Mouse (Mus musculus) hindbrain, postnatal 0 days (tissue): Measurements from ENCODE around the gene Pacs2. TPM values are rescaled to one million over a fixed set of nuclear protein-coding genes. Genes with fewer than 3 reads are reported as not detected.
A peak's percentile ranks its signal among the peaks of the same experiment; 100 is the strongest.

Experiments used
- ATAC-seq: fragments of 200-750 bp; cut with Nextera tagmentation; 2 replicates; pipeline ENCODE4 v1.8.0; 2017; ENCODE audit warnings: mild to moderate bottlenecking, moderate TSS enrichment, moderate library complexity
- DNase-seq: peaks from one replicate; pipeline ENCODE4 v3.0.0-alpha.2; 2015; ENCODE audit warnings: low spot score
- H3K27ac ChIP-seq: fragments of 300-500 bp; sonication (generic); 2 replicates; pipeline ENCODE4 v1.5.1; 2014; ENCODE audit warnings: mild to moderate bottlenecking
- H3K27me3 ChIP-seq: fragments of 300-500 bp; sonication (generic); 2 replicates; pipeline ENCODE4 v1.6.1; 2014; ENCODE audit warnings: low read length, mixed read lengths; ENCODE audit not compliant: insufficient read depth
- H3K36me3 ChIP-seq: fragments of 300-500 bp; sonication (generic); 2 replicates; pipeline ENCODE4 v1.6.1; 2014; ENCODE audit warnings: low read length, mixed read lengths; ENCODE audit not compliant: insufficient read depth
- H3K4me1 ChIP-seq: fragments of 300-500 bp; sonication (generic); 2 replicates; pipeline ENCODE4 v1.6.1; 2014; ENCODE audit warnings: antibody characterized with exemption, low read length, mixed read lengths; ENCODE audit not compliant: insufficient read depth
- H3K4me2 ChIP-seq: fragments of 300-500 bp; sonication (generic); 2 replicates; pipeline ENCODE4 v1.6.1; 2014; ENCODE audit warnings: low read depth, mild to moderate bottlenecking, low read length, moderate library complexity, mixed read lengths
- H3K4me3 ChIP-seq: fragments of 300-500 bp; sonication (generic); 2 replicates; pipeline ENCODE4 v1.5.1; 2014; ENCODE audit warnings: low read length
- H3K9ac ChIP-seq: fragments of 300-500 bp; sonication (generic); replicated peaks from 2 replicates; pipeline ENCODE4 v1.6.1; 2014; ENCODE audit warnings: mild to moderate bottlenecking, low read length, moderate library complexity, mixed read lengths
- H3K9me3 ChIP-seq: fragments of 300-500 bp; sonication (generic); 2 replicates; pipeline ENCODE4 v1.6.1; 2016; ENCODE audit warnings: low read length, mixed read lengths
- CTCF ChIP-seq: IDR thresholded peaks from 2 replicates; pipeline ENCODE4 v1.5.1; 2016; ENCODE audit warnings: antibody characterized with exemption, control low read depth, low read depth
- WGBS: fragments of 180-500 bp; shearing (Covaris S2); extraction: QIAGEN DNeasy Blood & Tissue Kit; methylation state at CpG from one replicate; pipeline ENCODE4 v1.1.7; 2014; 5-methylcytosine and 5-hydroxymethylcytosine counted together
- polyA plus RNA-seq: library from polyadenylated mRNA; unstranded; fragments of >200 nt; fragmentation: Nextera tagmentation; extraction: Ambion mirVana; gene quantifications from 2 replicates; pipeline ENCODE4 v1.2.1, GENCODE M21; 2015
- total RNA-seq: library from RNA; depleted of rRNA; stranded (reverse); fragments of >200 nt; gene quantifications from 2 replicates; pipeline ENCODE4 v1.2.3, GENCODE M21; 2014

Pacs2 gene
- total and polyA plus RNA-seq, 2 experiments from 2014 or later: 20.3 to 111 TPM

GRCm38 (mm10) chr12:113038414-113038813 is 24.1 kb downstream of the Pacs2 start:
- Histone ChIP-seq H3K4me1 (peaks cover 17% of the 10 kb centered on the region), H3K4me2 (no peak overlapping the region), H3K27ac (no peak overlapping the region), H3K36me3 (no peaks in the 10 kb centered on the region), H3K27me3 (no peaks in the 10 kb centered on the region), H3K9ac (no peak overlapping the region), H3K9me3 (no peaks in the 10 kb centered on the region), H3K4me3 (no peak overlapping the region)
- DNase-seq (no peak), ATAC-seq (no peak)
- no peak for TF ChIP-seq CTCF
- 87% methylated on average over 4 of the region's 4 CpGs for WGBS

DNA sequence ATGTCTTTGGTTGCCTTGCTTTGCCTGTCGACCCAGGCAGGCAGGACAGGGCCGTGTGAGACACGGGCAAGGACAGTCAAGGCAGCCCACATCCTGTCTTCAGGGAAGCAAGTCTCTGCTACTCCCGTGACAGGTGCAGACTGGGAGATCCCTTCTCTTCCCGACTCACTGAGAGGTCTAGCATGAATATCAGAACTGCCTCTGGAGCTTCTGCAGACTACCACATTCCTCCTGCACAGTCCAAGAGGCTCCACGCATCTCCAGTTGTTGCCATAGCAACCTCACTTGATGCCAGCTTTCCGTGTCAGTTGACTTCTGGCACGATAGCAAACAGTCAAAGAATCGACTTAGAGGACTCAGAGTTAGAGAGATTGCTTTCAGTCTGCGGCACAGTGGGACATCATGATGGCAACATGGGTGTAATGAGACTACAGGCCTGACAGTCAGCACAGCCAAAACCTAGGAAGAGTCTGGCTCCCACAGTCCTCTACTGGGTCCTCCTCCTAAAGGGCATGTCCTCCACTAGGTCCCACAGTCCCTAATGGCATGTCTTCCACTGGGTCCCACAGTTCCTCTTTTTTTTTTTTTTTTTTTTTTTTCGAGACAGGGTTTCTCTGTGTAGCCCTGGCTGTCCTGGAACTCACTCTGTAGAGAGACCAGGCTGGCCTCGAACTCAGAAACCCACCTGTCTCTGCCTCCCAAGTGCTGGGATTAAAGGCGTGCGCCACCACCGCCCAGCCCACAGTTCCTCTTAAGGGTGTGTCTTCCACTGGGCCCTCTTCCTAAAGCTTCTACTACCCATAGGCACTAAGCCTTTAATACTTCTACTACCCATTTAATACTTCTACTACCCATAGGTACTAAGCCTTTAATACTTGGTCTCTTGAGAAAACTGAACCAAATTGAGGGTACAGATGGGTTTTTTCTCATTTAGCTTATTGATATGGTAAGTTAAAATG is 27.5 kb downstream of the Pacs2 start:
- Histone ChIP-seq H3K27me3 (no peaks in the 10 kb centered on the region), H3K9ac (0 out of 2 replicates have a peak overlapping the region, but pooled peaks have one; percentile 21), H3K4me2 (peak overlapping the region; percentile 25), H3K4me1 (peaks cover 17% of the 10 kb centered on the region), H3K4me3 (no peak overlapping the region), H3K27ac (peak overlapping the region; percentile 74), H3K36me3 (no peaks in the 10 kb centered on the region), H3K9me3 (no peaks in the 10 kb centered on the region)
- ATAC-seq (peak; percentile 93), DNase-seq (peak; percentile 91)
- TF ChIP-seq CTCF: no peak
- 36% methylated on average over 15 of the region's 15 CpGs for WGBS

DNA sequence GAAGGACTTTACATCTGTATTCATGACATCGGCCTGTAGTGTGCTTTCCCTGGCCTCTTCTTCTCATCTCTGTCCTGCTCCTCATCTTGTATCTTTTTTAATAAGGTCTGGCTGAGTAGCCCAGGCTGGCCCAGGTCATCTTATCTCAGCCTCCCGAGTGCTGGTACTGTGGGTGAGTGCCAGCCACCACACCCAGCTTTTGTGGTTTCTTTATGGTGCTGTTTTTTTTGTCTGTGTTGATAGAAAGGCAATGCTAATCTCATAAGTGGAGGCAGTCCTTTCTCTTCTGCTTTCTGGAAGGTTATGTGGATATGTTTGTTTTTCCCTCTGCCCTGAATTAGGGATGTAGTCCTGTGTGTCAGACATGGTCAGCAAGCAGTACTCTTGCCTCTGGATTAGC is 28.2 kb downstream of the Pacs2 start:
- Histone ChIP-seq H3K9ac (no peak overlapping the region), H3K4me2 (no peak overlapping the region), H3K27ac (0 out of 2 replicates have a peak overlapping the region, but pooled peaks have one; percentile 15), H3K9me3 (no peaks in the 10 kb centered on the region), H3K4me3 (no peak overlapping the region), H3K27me3 (no peaks in the 10 kb centered on the region), H3K4me1 (peaks cover 17% of the 10 kb centered on the region), H3K36me3 (no peaks in the 10 kb centered on the region)
- 84% methylated on average over 2 of the region's 2 CpGs for WGBS
- DNase-seq: no peak
- no peak for ATAC-seq
- TF ChIP-seq CTCF: no peak

DNA sequence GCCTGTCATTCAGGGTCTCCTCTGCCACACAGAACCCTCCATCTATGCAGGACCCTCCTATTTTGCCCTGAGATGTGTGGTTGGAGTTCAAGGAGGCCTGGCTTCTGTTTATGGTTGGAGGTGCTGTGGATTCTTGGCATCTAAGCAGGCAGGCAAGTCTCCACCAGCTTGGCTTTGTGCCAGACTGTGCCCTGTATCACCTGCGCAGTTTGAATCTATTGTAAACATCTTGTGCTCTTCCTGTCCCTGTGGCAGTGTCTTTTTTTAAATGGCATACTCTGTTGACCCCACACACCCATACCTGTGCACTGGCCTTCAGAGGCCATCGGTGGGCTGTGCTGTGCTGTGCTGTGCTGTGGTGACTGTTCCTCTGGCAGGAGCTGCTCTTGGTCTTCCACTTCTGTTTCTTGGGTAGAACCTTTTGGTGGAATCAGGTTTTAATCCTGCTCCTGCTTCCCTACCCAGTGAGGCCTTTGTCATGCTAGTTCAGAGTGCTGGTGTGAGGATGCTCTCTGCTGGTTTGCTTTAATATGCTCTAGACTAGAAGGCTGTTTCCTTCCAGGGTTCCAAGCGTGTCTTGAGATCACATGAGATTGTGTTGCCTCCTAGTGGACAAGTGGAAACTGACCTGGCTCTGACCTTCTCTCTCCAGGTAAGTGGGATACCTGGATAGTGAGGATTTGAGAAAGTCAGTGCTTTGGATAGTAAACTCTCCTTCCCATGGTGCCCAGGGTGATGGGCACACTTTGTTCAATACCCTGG is 30.8 kb downstream of the Pacs2 start:
- TF ChIP-seq CTCF: peak; percentile 58
- WGBS: 81% methylated on average over 3 of the region's 3 CpGs
- peaks cover 5% of the 10 kb centered on the region; the same call in 1 of the 2 replicates for H3K36me3 ChIP-seq
- no peaks in the 10 kb centered on the region for H3K27me3 ChIP-seq
- H3K4me3 ChIP-seq: no peak overlapping the region
- DNase-seq (peak; percentile 26), ATAC-seq (no peak)
- H3K4me1 ChIP-seq: peaks cover 17% of the 10 kb centered on the region
- no peak overlapping the region for H3K9ac ChIP-seq
- H3K4me2 ChIP-seq: no peak overlapping the region
- H3K9me3 ChIP-seq: no peaks in the 10 kb centered on the region
- no peak overlapping the region for H3K27ac ChIP-seq

DNA sequence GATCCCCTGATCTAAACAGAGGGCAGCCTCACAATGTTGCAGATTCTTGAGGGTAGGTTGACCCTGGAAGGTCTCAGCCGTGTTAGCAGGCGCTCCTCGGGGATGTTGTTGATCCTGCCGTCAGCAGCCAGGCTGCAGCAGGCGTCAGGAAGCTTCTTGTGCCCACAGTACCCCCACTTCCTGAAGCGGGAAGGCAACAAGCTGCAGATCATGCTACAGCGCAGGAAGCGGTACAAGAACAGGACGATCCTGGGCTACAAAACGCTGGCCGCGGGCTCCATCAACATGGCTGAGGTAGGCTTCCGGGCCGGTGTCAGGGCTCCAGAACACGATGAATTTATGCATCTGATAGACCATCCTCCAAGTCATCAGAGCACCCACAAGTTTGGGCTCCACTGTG is 32.6 kb downstream of the Pacs2 start:
- no peaks in the 10 kb centered on the region for H3K27me3 ChIP-seq
- H3K4me2 ChIP-seq: no peak overlapping the region
- H3K27ac ChIP-seq: no peak overlapping the region
- H3K9me3 ChIP-seq: no peaks in the 10 kb centered on the region
- no peak for TF ChIP-seq CTCF
- peaks cover 7% of the 10 kb centered on the region for H3K4me1 ChIP-seq
- no peak overlapping the region for H3K9ac ChIP-seq
- no peak for ATAC-seq
- peaks cover 16% of the 10 kb centered on the region for H3K36me3 ChIP-seq
- H3K4me3 ChIP-seq: no peak overlapping the region
- WGBS: 89% methylated on average over 15 of the region's 15 CpGs
- DNase-seq: no peak

DNA sequence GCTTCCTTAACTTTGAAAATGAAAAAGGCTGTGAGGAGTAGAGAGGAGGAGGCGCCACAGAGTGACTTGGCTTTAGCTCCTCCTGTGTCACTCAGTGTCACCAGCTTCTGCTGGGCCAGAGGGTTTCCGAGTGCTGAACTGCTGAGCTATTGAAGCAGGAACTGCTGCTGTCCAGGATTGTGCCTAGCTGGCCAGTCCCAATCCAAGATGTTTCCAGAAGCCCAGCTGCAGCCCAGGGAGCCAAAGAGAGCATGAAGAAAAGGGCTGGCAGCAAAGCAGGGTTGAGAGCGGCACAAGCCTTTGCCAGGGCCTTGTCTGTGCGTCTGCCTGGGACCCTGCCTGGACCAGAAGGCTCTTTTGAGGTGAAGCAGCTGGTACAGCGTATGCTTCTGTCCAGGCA is 33.8 kb downstream of the Pacs2 start:
- peak; percentile 48 for DNase-seq
- Histone ChIP-seq H3K27me3 (no peaks in the 10 kb centered on the region), H3K4me3 (no peak overlapping the region), H3K27ac (no peak overlapping the region), H3K4me2 (no peak overlapping the region), H3K9ac (no peak overlapping the region), H3K9me3 (no peaks in the 10 kb centered on the region), H3K36me3 (peaks cover 21% of the 10 kb centered on the region), H3K4me1 (no peaks in the 10 kb centered on the region)
- ATAC-seq: peak; percentile 80
- no peak for TF ChIP-seq CTCF
- 69% methylated on average over 5 of the region's 5 CpGs for WGBS
